Mouse (Mus musculus) bone marrow, adult 2 months (tissue): ENCODE measurements around the gene Gm45713.

Experiments
- CTCF ChIP-seq: fragments of 200-500 bp; IDR thresholded peaks from 2 replicates; pipeline ENCODE4 v1.5.1; 2011; ENCODE audit warnings: low read length, control low read depth; ENCODE audit not compliant: control insufficient read depth, insufficient read depth
- POLR2A ChIP-seq: fragments of 200-500 bp; IDR thresholded peaks from 2 replicates; pipeline ENCODE4 v1.6.1; 2011; ENCODE audit warnings: low read depth, mild to moderate bottlenecking, control low read depth, low read length, borderline replicate concordance; ENCODE audit not compliant: control insufficient read depth

DNA sequence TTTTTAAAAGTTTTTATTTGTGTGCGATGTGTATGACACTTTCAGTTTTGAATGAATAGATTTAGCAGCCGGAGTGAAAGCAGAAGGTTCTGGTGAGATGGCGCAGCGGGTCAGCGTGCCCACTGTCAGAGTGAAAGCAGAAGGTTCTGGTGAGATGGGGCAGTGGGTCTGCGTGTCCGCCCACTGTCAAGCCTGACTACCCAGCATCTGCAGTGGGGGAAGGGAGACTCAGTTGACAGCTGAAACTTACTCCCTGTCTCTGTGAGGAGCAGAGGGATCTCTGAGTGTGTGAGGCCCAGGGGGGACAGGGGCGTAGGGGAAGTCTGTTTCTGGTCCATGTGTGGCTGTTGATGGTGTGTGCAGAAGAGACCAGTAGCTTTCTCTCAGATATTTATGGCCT is 18.5 kb downstream of the Gm45713 start:
- no peak for TF ChIP-seq CTCF
- no peak for TF ChIP-seq POLR2A
